Mouse (Mus musculus): ENCODE data around the gene Gm5128. TPM values are rescaled to one million over a fixed set of nuclear protein-coding genes. Genes with fewer than 3 reads are reported as not detected.
"Not testable (repeated sequence)": the region's sequence is repeated elsewhere in the genome, so short reads cannot be mapped to it uniquely, and the experiment has no call there.

Gm5128 gene
- not detected for total RNA-seq (2021)
- long read RNA-seq, experiment 1 = 0 reads
- long read RNA-seq, experiment 2 = 0 reads

GRCm38 (mm10) chrX:135372984-135373383 is at the start of gene Gm5128:
Gene Gm5128 (plus strand): TSS chrX:135373284.
- DNase-seq = not testable (repeated sequence)

- not testable (repeated sequence) for DNase-seq
These were observed 12.4 kb upstream of the Gm5128 start for GRCm38 (mm10) chrX:135360685-135361084.

- DNase-seq = not testable (repeated sequence)
These were observed 11.1 kb upstream of the Gm5128 start for GRCm38 (mm10) chrX:135361943-135362342.

GRCm38 (mm10) chrX:135403578-135403977 is 30.5 kb downstream of the Gm5128 start:
- DNase-seq = not testable (repeated sequence)

- DNase-seq = not testable (repeated sequence)
These were observed 48.1 kb downstream of the Gm5128 start for GRCm38 (mm10) chrX:135421203-135421602.

- not testable (repeated sequence) for DNase-seq
These were observed 48.7 kb downstream of the Gm5128 start for GRCm38 (mm10) chrX:135421824-135422223.

GRCm38 (mm10) chrX:135422473-135422872 is 49.4 kb downstream of the Gm5128 start:
- DNase-seq = not testable (repeated sequence)

Other genes starting within 250 kb of the Gm5128 start
- not detected for gene Gm15023, start 195.7 kb upstream of the Gm5128 start, total RNA-seq (2021)
- gene Tceal6, start 162.6 kb upstream of the Gm5128 start, total RNA-seq (2021) = 1 to 10 TPM; 1.4 to 2.0 TPM
- gene Pramel3, start 71.0 kb upstream of the Gm5128 start, total RNA-seq (2021) = not detected
- gene Gm7903, start 60.6 kb downstream of the Gm5128 start, total RNA-seq (2021) = not detected
- gene AV320801, start 121.3 kb downstream of the Gm5128 start, total RNA-seq (2021) = not detected
- not detected for gene Nxf7, start 225.5 kb downstream of the Gm5128 start, total RNA-seq (2021)

Data from adrenal gland, postnatal 36 days (tissue).